Mouse (Mus musculus): ENCODE data around the gene Ranbp6. TPM values are rescaled to one million over a fixed set of nuclear protein-coding genes. Genes with fewer than 3 reads are reported as not detected.

The Ranbp6 gene
- polyA plus RNA-seq, 1 experiment from 2014 or later, result 21.2 TPM

DNA sequence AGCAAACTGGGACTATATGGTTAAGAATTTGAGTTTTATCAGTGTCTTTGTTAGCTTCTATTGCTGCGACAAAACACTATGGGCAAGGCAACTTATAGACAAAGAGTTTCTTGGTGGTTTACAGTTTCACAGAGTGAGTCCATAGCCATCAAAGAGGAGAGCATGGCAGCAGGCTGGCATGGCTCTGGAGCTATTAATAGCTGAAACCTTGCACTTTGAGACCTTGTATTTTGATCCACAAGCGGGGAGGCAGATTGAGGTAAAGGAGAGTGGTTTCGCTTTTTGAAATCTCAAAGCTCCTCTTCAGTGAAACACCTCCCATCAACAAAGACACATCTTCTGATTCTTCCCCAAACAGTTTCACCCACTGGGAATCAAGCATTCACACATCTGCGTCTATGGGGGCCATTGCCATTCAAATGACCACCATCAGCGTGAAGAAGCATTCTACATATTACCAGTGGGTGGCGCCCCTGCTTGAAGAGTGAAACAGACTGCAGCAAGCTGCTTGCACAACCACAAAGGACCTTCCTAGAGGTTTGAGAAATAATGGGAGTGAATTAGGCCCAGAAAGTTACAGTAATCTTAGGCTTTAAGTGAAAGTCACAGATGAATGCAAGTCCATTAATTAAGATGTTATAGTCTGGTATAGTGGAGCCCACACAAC, 11.4 kb upstream of the Ranbp6 start:
- no peaks in the 10 kb centered on the region for H3K4me1 ChIP-seq (ENCODE audit: control insufficient read depth, insufficient read depth, low read length)
- no peaks in the 10 kb centered on the region for H3K27me3 ChIP-seq (ENCODE audit: control insufficient read depth, insufficient read depth, low read length)
- no peaks in the 10 kb centered on the region for H3K9me3 ChIP-seq (ENCODE audit: control insufficient read depth, low read depth, low read length)
- no peak for ATAC-seq (ENCODE audit: insufficient number of reproducible peaks, insufficient read depth, low FRiP score, low read depth)
- H3K4me3 ChIP-seq (ENCODE audit: low read depth, low read length), result no peak overlapping the region
- H3K9ac ChIP-seq (replicated peaks; ENCODE audit: low read depth, low read length), result no peak overlapping the region
- no peak overlapping the region for H3K4me2 ChIP-seq (replicated peaks; ENCODE audit: low read depth, low read length)
- WGBS, result 48% methylated on average over 6 of the region's 6 CpGs
- H3K36me3 ChIP-seq (ENCODE audit: control insufficient read depth, insufficient read depth, low read length), result no peaks in the 10 kb centered on the region
- no peak overlapping the region for H3K27ac ChIP-seq (ENCODE audit: low read length)

DNA sequence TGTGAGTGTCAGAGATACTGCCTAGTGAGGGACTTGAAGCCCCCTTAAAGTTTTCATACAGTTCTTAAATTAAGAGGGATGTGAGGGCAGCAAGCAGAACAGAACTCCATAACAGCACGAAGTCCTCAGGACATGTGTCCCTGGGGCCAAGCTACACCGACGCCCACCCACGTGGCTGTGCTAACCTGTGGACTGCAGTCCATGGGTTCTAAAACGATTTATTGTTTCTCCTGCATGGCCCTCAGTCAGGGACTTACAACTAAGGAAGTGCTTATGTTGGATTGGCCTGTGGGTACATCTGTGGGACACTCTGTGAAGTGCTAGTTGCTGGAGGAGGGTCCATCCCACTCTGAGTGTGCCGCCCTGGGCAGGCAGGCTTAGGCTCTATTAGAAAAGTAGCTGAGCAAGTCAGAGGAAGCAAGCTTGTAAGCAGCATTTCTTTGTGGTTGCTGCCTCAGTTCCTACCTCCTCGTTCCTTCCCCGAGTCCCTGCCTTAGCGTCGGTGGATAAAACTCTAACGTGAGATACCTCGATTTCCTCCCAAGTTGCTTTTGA, 10.8 kb upstream of the Ranbp6 start:
- Histone ChIP-seq H3K9ac (replicated peaks; ENCODE audit: low read depth, low read length) (no peak overlapping the region), H3K4me2 (replicated peaks; ENCODE audit: low read depth, low read length) (no peak overlapping the region), H3K4me3 (ENCODE audit: low read depth, low read length) (no peak overlapping the region), H3K27ac (ENCODE audit: low read length) (no peak overlapping the region), H3K27me3 (ENCODE audit: control insufficient read depth, insufficient read depth, low read length) (no peaks in the 10 kb centered on the region), H3K36me3 (ENCODE audit: control insufficient read depth, insufficient read depth, low read length) (no peaks in the 10 kb centered on the region), H3K4me1 (ENCODE audit: control insufficient read depth, insufficient read depth, low read length) (no peaks in the 10 kb centered on the region), H3K9me3 (ENCODE audit: control insufficient read depth, low read depth, low read length) (no peaks in the 10 kb centered on the region)
- 66% methylated on average over 12 of the region's 12 CpGs for WGBS
- ATAC-seq (ENCODE audit: insufficient number of reproducible peaks, insufficient read depth, low FRiP score, low read depth), result no peak

DNA sequence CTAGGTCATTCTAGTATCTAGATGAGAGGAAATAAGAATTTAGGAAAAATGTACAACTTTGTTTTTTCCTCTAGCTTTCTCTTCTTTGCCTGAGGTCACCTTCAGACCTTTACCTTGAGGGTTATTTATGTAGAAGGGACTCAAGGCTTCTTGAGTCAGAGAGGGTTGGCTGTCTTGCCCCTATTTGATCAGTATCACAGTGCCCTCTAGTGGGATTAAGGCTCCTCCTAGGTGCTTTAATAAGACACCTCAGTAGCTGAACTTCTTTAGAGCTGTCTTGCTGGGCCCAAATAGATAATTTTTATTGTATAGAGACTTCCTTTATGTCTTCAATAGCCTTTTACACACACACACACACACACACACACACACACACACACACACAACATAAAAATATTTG, 8.2 kb upstream of the Ranbp6 start:
- Histone ChIP-seq H3K27ac (ENCODE audit: low read length) (no peak overlapping the region), H3K9ac (replicated peaks; ENCODE audit: low read depth, low read length) (no peak overlapping the region), H3K27me3 (ENCODE audit: control insufficient read depth, insufficient read depth, low read length) (no peaks in the 10 kb centered on the region), H3K36me3 (ENCODE audit: control insufficient read depth, insufficient read depth, low read length) (no peaks in the 10 kb centered on the region), H3K4me3 (ENCODE audit: low read depth, low read length) (no peak overlapping the region), H3K9me3 (ENCODE audit: control insufficient read depth, low read depth, low read length) (no peaks in the 10 kb centered on the region), H3K4me2 (replicated peaks; ENCODE audit: low read depth, low read length) (no peak overlapping the region), H3K4me1 (ENCODE audit: control insufficient read depth, insufficient read depth, low read length) (no peaks in the 10 kb centered on the region)
- no peak for ATAC-seq (ENCODE audit: insufficient number of reproducible peaks, insufficient read depth, low FRiP score, low read depth)

DNA sequence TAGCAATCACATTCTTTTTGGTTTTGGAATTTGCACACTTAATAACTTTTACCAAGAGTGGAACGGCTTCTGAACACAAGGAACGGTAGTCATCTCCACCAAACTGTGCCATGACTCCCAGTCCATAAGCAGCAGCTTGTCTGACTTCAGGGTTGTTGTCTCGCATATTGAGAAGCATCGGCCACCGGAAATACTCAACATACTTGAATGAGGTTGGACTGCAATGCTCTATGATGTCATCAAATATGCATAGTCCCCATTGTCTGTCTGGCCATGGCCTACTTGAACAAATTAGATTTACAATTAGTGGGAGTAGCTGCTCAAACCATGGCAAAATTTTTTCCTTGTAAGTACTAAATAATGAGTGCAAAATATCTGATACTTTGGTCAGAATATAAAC, 2.8 kb downstream of the Ranbp6 start:
- no peak overlapping the region for H3K4me2 ChIP-seq (replicated peaks; ENCODE audit: low read depth, low read length)
- H3K9ac ChIP-seq (replicated peaks; ENCODE audit: low read depth, low read length), result no peak overlapping the region
- peaks cover 7% of the 10 kb centered on the region for H3K4me1 ChIP-seq (ENCODE audit: control insufficient read depth, insufficient read depth, low read length)
- no peak overlapping the region for H3K27ac ChIP-seq (ENCODE audit: low read length)
- WGBS, result 93% methylated on average over 5 of the region's 5 CpGs
- 0 out of 2 replicates have a peak, but pooled peaks cover 2% of the 10 kb centered on the region for H3K27me3 ChIP-seq (ENCODE audit: control insufficient read depth, insufficient read depth, low read length)
- H3K9me3 ChIP-seq (ENCODE audit: control insufficient read depth, low read depth, low read length), result no peaks in the 10 kb centered on the region
- H3K4me3 ChIP-seq (ENCODE audit: low read depth, low read length), result no peak overlapping the region
- no peak for ATAC-seq (ENCODE audit: insufficient number of reproducible peaks, insufficient read depth, low FRiP score, low read depth)
- peaks cover 13% of the 10 kb centered on the region for H3K36me3 ChIP-seq (ENCODE audit: control insufficient read depth, insufficient read depth, low read length)

DNA sequence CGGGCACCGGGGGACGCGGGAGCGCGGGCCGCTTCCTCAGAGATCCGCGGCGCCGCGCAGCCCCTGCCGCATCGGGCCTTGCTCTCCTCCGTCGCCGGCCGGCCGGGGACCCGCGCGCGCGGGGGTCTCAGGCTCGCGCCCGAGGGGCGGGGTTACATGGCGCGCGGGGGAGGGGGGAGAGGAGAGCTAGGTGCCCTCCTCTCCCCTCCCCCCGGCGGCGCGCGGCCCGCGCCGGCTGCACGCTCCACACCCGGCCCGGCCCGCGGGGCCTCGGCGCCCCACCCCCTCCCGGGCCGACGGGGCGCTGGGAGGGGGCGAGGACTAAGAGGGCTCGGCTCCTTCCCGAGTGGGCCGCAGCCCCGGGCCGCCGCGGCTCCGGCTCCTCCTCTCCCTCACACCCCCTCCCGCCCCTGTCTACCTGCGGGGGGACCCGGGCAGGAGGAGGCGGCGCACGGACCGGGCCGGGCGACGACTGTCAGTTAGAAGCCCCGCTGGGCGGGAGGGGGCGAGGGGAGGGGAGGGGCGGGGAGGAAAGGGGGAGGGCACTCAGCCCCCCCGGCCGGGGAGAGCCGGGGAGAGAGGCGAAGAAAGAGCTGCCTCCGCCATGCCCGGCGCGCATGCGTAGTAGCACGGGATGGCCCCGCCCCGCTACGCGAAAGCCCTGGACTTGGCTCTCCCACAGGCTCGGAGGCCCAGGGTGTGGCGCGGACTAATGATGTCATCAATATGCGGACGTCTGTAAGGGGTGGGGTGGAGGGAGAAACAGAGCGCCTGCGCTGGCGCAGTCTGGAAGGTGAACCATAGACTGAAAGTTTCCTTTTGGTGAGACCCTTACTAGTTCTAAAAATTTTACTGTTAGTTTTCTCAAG, 6.6 kb downstream of the Ranbp6 start, which contains the start of gene 9930021J03Rik:
TSS of gene 9930021J03Rik (minus strand) at position 73 of the 869 bp plus-strand sequence.
- WGBS, result under 1% methylated on average over 59 of the region's 95 CpGs
- Histone ChIP-seq H3K9ac (replicated peaks; ENCODE audit: low read depth, low read length) (peak within 1 kb of the TSS; percentile 93), H3K27ac (ENCODE audit: low read length) (peak within 1 kb of the TSS; percentile 89), H3K4me2 (replicated peaks; ENCODE audit: low read depth, low read length) (peak within 1 kb of the TSS; percentile 61), H3K9me3 (ENCODE audit: control insufficient read depth, low read depth, low read length) (no peaks in the 10 kb centered on the region), H3K4me1 (ENCODE audit: control insufficient read depth, insufficient read depth, low read length) (peaks cover 7% of the 10 kb centered on the region; the same call in 1 of the 2 replicates), H3K4me3 (ENCODE audit: low read depth, low read length) (peak within 1 kb of the TSS; percentile 93), H3K36me3 (ENCODE audit: control insufficient read depth, insufficient read depth, low read length) (peaks cover 13% of the 10 kb centered on the region), H3K27me3 (ENCODE audit: control insufficient read depth, insufficient read depth, low read length) (no peaks in the 10 kb centered on the region)
- ATAC-seq (ENCODE audit: insufficient number of reproducible peaks, insufficient read depth, low FRiP score, low read depth), result peak; percentile 94

DNA sequence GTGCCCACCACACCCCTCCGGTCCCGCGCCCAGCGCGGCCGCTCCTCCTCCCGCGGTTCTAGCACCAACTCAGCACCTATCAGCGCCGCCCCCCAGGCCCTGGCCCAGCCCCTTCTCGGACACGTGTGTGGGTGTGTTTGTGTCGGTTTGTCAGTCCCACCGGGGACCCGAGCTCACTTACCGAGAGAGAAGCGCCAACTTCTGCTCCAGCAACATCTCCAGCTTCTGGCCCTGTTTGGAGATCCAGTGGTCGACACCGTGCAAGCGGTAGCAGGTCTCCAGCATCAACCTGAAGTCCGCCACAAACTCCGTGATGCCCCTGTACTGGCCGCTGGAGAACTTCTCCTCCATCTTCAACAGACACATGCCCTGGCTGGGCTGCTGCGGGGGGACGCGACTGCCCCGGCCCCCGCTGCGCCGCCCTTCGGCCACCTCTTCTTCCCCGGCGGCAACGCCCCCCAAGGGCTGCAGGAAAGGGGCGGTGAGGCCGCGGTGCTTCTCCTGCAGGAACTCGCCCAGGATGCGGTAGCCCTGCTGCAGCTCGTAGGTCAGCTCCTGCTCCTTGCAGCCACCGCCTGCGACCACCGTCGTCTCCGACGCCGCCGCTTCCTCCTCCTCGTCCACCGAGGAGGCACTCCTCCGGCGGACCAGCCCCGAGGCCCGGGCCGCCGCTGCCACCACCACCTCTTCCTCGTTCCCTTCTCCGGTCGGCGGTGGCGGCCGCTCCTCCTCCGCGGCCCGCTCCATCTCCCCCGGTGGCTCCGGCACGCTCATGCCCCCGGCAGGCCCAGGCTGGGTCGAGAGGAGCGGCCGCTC, 7.5 kb downstream of the Ranbp6 start:
- Histone ChIP-seq H3K9ac (replicated peaks; ENCODE audit: low read depth, low read length) (peak overlapping the region; percentile 93), H3K4me2 (replicated peaks; ENCODE audit: low read depth, low read length) (peak overlapping the region; percentile 61), H3K27me3 (ENCODE audit: control insufficient read depth, insufficient read depth, low read length) (no peaks in the 10 kb centered on the region), H3K27ac (ENCODE audit: low read length) (peak overlapping the region; percentile 89), H3K4me1 (ENCODE audit: control insufficient read depth, insufficient read depth, low read length) (peaks cover 7% of the 10 kb centered on the region; the same call in 1 of the 2 replicates), H3K9me3 (ENCODE audit: control insufficient read depth, low read depth, low read length) (no peaks in the 10 kb centered on the region), H3K36me3 (ENCODE audit: control insufficient read depth, insufficient read depth, low read length) (peaks cover 6% of the 10 kb centered on the region), H3K4me3 (ENCODE audit: low read depth, low read length) (peak overlapping the region; percentile 93)
- peak; percentile 68 for ATAC-seq (ENCODE audit: insufficient number of reproducible peaks, insufficient read depth, low FRiP score, low read depth)
- under 1% methylated on average over 72 of the region's 72 CpGs for WGBS

DNA sequence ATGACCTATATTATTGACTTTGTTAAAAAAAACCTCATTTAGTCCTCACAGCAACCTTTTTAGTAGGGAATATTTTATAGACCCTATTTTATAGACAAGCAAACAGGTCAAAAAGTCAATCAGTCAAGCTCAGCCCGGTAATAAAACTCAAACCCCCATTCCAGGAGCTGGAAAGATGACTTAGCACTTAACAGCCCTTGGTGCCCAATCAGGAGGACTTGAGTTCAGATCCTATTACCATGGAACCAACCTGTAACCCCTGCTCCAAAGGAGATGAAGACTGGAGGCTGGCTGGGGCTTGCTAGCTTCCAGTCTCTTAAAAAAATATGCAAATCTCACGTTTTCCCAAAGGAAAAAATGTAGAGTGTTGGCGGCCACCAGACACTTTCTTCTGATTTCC, 8.8 kb downstream of the Ranbp6 start:
- H3K27ac ChIP-seq (ENCODE audit: low read length), result no peak overlapping the region
- H3K9ac ChIP-seq (replicated peaks; ENCODE audit: low read depth, low read length), result no peak overlapping the region
- no peaks in the 10 kb centered on the region for H3K36me3 ChIP-seq (ENCODE audit: control insufficient read depth, insufficient read depth, low read length)
- 38% methylated on average over 3 of the region's 3 CpGs for WGBS
- no peaks in the 10 kb centered on the region for H3K27me3 ChIP-seq (ENCODE audit: control insufficient read depth, insufficient read depth, low read length)
- H3K4me3 ChIP-seq (ENCODE audit: low read depth, low read length), result peak overlapping the region; percentile 93; the same call in 1 of the 2 replicates
- peaks cover 7% of the 10 kb centered on the region; the same call in 1 of the 2 replicates for H3K4me1 ChIP-seq (ENCODE audit: control insufficient read depth, insufficient read depth, low read length)
- ATAC-seq (ENCODE audit: insufficient number of reproducible peaks, insufficient read depth, low FRiP score, low read depth), result no peak
- H3K9me3 ChIP-seq (ENCODE audit: control insufficient read depth, low read depth, low read length), result no peaks in the 10 kb centered on the region
- peak overlapping the region; percentile 61 for H3K4me2 ChIP-seq (replicated peaks; ENCODE audit: low read depth, low read length)

DNA sequence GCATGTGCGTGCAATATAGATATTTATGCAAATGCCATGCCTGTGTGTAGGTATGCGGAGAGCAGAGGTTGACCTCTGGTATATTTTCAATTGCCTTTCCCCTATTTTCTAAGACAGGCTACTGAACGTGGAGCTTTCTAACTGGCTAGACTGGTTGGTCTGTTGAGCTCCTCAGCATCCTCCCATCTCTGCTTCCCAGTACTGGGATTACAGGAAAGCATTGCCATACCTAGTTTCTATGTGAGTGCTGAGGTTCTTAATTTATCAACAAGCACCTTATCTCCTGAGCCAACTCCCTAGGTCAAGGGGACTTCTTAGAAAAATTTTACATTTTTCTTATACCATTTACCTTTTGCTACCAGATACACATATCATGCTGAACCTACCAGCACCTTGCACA, 15.4 kb downstream of the Ranbp6 start:
- no peaks in the 10 kb centered on the region for H3K27me3 ChIP-seq (ENCODE audit: control insufficient read depth, insufficient read depth, low read length)
- H3K4me2 ChIP-seq (replicated peaks; ENCODE audit: low read depth, low read length), result no peak overlapping the region
- ATAC-seq (ENCODE audit: insufficient number of reproducible peaks, insufficient read depth, low FRiP score, low read depth), result no peak
- no peaks in the 10 kb centered on the region for H3K9me3 ChIP-seq (ENCODE audit: control insufficient read depth, low read depth, low read length)
- H3K27ac ChIP-seq (ENCODE audit: low read length), result no peak overlapping the region
- 81% methylated on average over 3 of the region's 3 CpGs for WGBS
- H3K4me1 ChIP-seq (ENCODE audit: control insufficient read depth, insufficient read depth, low read length), result 0 out of 2 replicates have a peak, but pooled peaks cover 3% of the 10 kb centered on the region
- no peak overlapping the region for H3K4me3 ChIP-seq (ENCODE audit: low read depth, low read length)
- no peak overlapping the region for H3K9ac ChIP-seq (replicated peaks; ENCODE audit: low read depth, low read length)
- no peaks in the 10 kb centered on the region for H3K36me3 ChIP-seq (ENCODE audit: control insufficient read depth, insufficient read depth, low read length)
